Mouse (Mus musculus) lung, postnatal 0 days (tissue): Measurements from ENCODE around the gene Prdx6.

Experiments
- CTCF ChIP-seq: IDR thresholded peaks from 2 replicates; pipeline ENCODE4 v1.5.1; 2016; ENCODE audit warnings: antibody characterized with exemption, mild to moderate bottlenecking
- EP300 ChIP-seq: IDR thresholded peaks from 2 replicates; pipeline ENCODE4 v1.6.1; 2016; ENCODE audit warnings: antibody characterized with exemption, mild to moderate bottlenecking, control low read depth

DNA sequence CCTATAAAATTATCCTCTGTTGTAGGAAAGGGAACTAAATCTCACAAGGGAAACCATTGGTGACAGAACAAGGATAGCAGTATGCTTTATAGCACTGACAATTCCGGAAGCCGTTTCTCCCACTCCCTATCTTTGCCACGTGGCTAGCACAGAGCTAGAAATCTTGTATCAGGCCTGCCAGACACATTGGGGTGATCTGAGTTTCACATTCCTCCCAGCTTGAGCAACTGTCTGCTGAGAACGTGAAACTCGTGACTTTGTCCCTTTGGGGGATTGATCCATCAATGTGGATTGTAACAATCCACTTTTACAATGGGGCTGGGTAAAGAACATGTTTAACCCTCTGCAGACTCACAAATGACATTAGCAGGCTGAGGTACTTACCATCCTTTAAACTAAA lies 17.9 kb upstream of the Prdx6 start:
- TF ChIP-seq CTCF (no peak), EP300 (no peak)
